Comparison of ENCODE assay signal across 8 mouse cellular contexts in the genomic region with DNA sequence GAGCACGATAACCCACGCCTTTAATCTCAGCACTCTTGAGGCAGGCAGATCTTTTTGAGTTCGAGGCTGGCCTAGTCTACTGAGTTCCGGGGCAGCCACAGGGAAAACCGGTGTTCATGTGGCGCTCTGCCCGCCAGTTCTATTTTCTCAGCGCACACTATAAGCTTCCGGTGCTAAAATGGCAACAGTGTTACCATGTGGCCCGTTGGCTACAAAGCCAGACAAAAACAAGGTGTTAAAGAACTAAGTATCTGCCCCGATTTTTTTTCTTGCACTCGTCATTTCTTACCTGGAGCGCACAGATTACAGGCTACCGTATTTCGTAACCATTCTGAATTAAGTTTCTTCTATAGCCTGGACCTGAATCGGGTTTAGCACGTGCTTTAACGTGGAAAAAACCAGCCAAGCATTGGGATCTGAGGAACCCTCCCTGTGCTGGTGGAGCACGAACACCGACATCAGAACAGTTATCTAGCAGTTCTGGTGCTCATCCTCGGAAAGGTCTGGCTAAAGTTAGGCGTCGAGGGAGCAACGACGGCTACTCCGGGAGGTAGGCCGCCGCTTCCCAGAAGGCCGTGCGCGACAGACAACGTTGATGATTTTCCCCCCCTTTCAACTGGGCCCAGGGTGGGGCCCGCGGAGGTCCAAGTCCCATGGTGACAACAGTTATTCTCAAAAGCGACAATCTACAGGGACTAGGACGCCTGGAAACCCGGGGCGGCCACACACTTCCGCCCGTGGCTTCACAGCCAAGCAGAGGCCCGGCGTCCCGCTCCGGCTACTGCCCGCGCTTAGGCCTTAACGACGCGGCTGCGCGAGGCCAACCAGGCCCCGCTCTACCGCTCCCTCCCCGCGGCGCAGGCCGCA. TPM values are rescaled to one million over a fixed set of nuclear protein-coding genes. Genes with fewer than 3 reads are reported as not detected.
DNase-seq lines count a peak whose midpoint lies in the region; ATAC-seq and TF ChIP-seq lines count a peak whose summit lies in the region.

No protein-coding gene starts in this region.

- TF ChIP-seq EP300 in heart, postnatal 0 days (IDR thresholded peaks at IDR 0.05; ENCODE audit: low read depth): no peak
- TF ChIP-seq EP300 in stomach, postnatal 0 days (optimal IDR thresholded peaks at IDR 0.05): no peak

- no peaks in the 10 kb centered on the region for H3K27me3 ChIP-seq in heart, postnatal 0 days (ENCODE audit: control insufficient read depth, insufficient read depth, low read length)
- no peaks in the 10 kb centered on the region for H3K27me3 ChIP-seq in stomach, postnatal 0 days (ENCODE audit: control insufficient read depth, insufficient read depth, low read length)

- peak overlapping the region; percentile 91 for H3K4me3 ChIP-seq in heart, postnatal 0 days (ENCODE audit: low read depth, low read length)
- peak overlapping the region; percentile 97 for H3K4me3 ChIP-seq in stomach, postnatal 0 days (ENCODE audit: low read depth, low read length)

- H3K4me1 ChIP-seq in heart, postnatal 0 days (ENCODE audit: control insufficient read depth, insufficient read depth): peaks cover 14% of the 10 kb centered on the region; the same call in 1 of the 2 replicates
- H3K4me1 ChIP-seq in stomach, postnatal 0 days (replicated peaks; ENCODE audit: control insufficient read depth, insufficient read depth): no peaks in the 10 kb centered on the region

- peak; percentile 50 for ATAC-seq in frontal cortex, adult (ENCODE audit: low TSS enrichment)
- ATAC-seq in common myeloid progenitor, adult 5-6 weeks (replicated peaks; ENCODE audit: low read depth, poor library complexity, severe bottlenecking): peak; percentile 33
- peak; percentile 57 for ATAC-seq in heart, postnatal 0 days (ENCODE audit: insufficient read depth, low read depth)
- peak; percentile 24 for ATAC-seq in megakaryocyte-erythroid progenitor cell, adult 5-6 weeks (replicated peaks; ENCODE audit: low FRiP score, low TSS enrichment, poor library complexity, severe bottlenecking)
- ATAC-seq in stomach, postnatal 0 days (ENCODE audit: low FRiP score, low TSS enrichment): peak; percentile 61

- no peak for TF ChIP-seq CTCF in heart, postnatal 0 days (IDR thresholded peaks at IDR 0.05; ENCODE audit: low read depth)
- no peak for TF ChIP-seq CTCF in stomach, postnatal 0 days (IDR thresholded peaks at IDR 0.05; ENCODE audit: low read depth)

- peak overlapping the region; percentile 97 for H3K9ac ChIP-seq in heart, postnatal 0 days (replicated peaks; ENCODE audit: low read depth, low read length)
- peak overlapping the region; percentile 99 for H3K9ac ChIP-seq in stomach, postnatal 0 days (ENCODE audit: low read length)

- intact Hi-C loops in left cerebral cortex, postnatal 14 days (cut with DNase I): no loop called here

- no peaks in the 10 kb centered on the region for H3K9me3 ChIP-seq in heart, postnatal 0 days (replicated peaks; ENCODE audit: control insufficient read depth, low read length)
- H3K9me3 ChIP-seq in stomach, postnatal 0 days (ENCODE audit: control insufficient read depth, low read length): no peaks in the 10 kb centered on the region

- DNase-seq in frontal cortex, postnatal 14 days (ENCODE audit: low spot score in 2 of 2): no peak
- DNase-seq in CD4-positive, CD25-positive, alpha-beta regulatory T cell, adult 2 months (ENCODE audit: low read depth, low spot score): peak; percentile 77
- peak; percentile 64 for DNase-seq in heart, postnatal 0 days (ENCODE audit: low spot score)
- peak; percentile 45 to 48 for DNase-seq in left cerebral cortex, postnatal 14 days (ENCODE audit: low spot score in 2 of 2)
- DNase-seq in stomach, postnatal 0 days (ENCODE audit: low spot score): peak; percentile 73

- H3K27ac ChIP-seq in heart, postnatal 0 days (ENCODE audit: low read depth): peak overlapping the region; percentile 99
- peak overlapping the region; percentile 99 for H3K27ac ChIP-seq in stomach, postnatal 0 days (replicated peaks)

- H3K4me2 ChIP-seq in heart, postnatal 0 days (ENCODE audit: low read depth, low read length): peak overlapping the region; percentile 74
- H3K4me2 ChIP-seq in stomach, postnatal 0 days (replicated peaks; ENCODE audit: low read depth): peak overlapping the region; percentile 67

- WGBS in heart, postnatal 0 days: under 1% methylated on average over 57 of the region's 57 CpGs
- under 1% methylated on average over 57 of the region's 57 CpGs for WGBS in stomach, postnatal 0 days

- H3K36me3 ChIP-seq in heart, postnatal 0 days (replicated peaks; ENCODE audit: control insufficient read depth, insufficient read depth, low read length): peaks cover 42% of the 10 kb centered on the region
- H3K36me3 ChIP-seq in stomach, postnatal 0 days (ENCODE audit: control insufficient read depth, insufficient read depth, low read length): peaks cover 13% of the 10 kb centered on the region

RNA-seq across cellular contexts. Expression of a gene that starts 0.8 kb away (rescaled TPM):
- 567 and 596 TPM in 2 replicates for total RNA-seq in common myeloid progenitor, adult 5-6 weeks (2017)
- 69.0 and 89.9 TPM in 2 replicates for total RNA-seq in heart, postnatal 0 days (2014; rRNA removed; ENCODE audit: low replicate concordance)
- polyA plus RNA-seq in heart, postnatal 0 days (2015; fragmentation: Nextera tagmentation; extraction: Ambion mirVana): 93.5 and 100 TPM in 2 replicates
- 100 to 1,000 TPM; 178 to 201 TPM for total RNA-seq in left cerebral cortex, postnatal 14 days (2021)
- total RNA-seq in megakaryocyte-erythroid progenitor cell, adult 5-6 weeks (2014; fragmentation: Nextera tagmentation): 456 and 583 TPM in 2 replicates
- total RNA-seq in megakaryocyte-erythroid progenitor cell, adult 5-6 weeks (2017): 804 and 881 TPM in 2 replicates
- polyA plus RNA-seq in stomach, postnatal 0 days (2015; fragmentation: Nextera tagmentation; extraction: Ambion mirVana): 99.8 and 106 TPM in 2 replicates

RNA-seq across cellular contexts. Expression of a gene that starts 17.1 kb away (rescaled TPM):
- not detected in 2 replicates for total RNA-seq in common myeloid progenitor, adult 5-6 weeks (2017)
- total RNA-seq in heart, postnatal 0 days (2014; rRNA removed; ENCODE audit: low replicate concordance): 0.15 and 1.0 TPM in 2 replicates
- polyA plus RNA-seq in heart, postnatal 0 days (2015; fragmentation: Nextera tagmentation; extraction: Ambion mirVana): 0.36 and 0.70 TPM in 2 replicates
- under 1 TPM in 1 of 2 experiments, not detected in 1; 0.26 TPM for total RNA-seq in left cerebral cortex, postnatal 14 days (2021)
- total RNA-seq in megakaryocyte-erythroid progenitor cell, adult 5-6 weeks (2014; fragmentation: Nextera tagmentation): not detected in 2 replicates
- total RNA-seq in megakaryocyte-erythroid progenitor cell, adult 5-6 weeks (2017): not detected in 2 replicates
- 0.10 and 0.16 TPM in 2 replicates for polyA plus RNA-seq in stomach, postnatal 0 days (2015; fragmentation: Nextera tagmentation; extraction: Ambion mirVana)

RNA-seq across cellular contexts. Expression of a gene that starts 23.6 kb away (rescaled TPM):
- total RNA-seq in common myeloid progenitor, adult 5-6 weeks (2017): 0.15 and 0.55 TPM in 2 replicates
- total RNA-seq in heart, postnatal 0 days (2014; rRNA removed; ENCODE audit: low replicate concordance): not detected in 2 replicates
- not detected in 2 replicates for polyA plus RNA-seq in heart, postnatal 0 days (2015; fragmentation: Nextera tagmentation; extraction: Ambion mirVana)
- total RNA-seq in left cerebral cortex, postnatal 14 days (2021): 1 to 10 TPM; 1.1 to 1.4 TPM
- not detected in 2 replicates for total RNA-seq in megakaryocyte-erythroid progenitor cell, adult 5-6 weeks (2014; fragmentation: Nextera tagmentation)
- 0.33 TPM in 1 of 2 replicates, not detected in the other for total RNA-seq in megakaryocyte-erythroid progenitor cell, adult 5-6 weeks (2017)
- polyA plus RNA-seq in stomach, postnatal 0 days (2015; fragmentation: Nextera tagmentation; extraction: Ambion mirVana): 0.46 and 0.79 TPM in 2 replicates

RNA-seq across cellular contexts. Expression of a gene that starts 34.7 kb away (rescaled TPM):
- total RNA-seq in common myeloid progenitor, adult 5-6 weeks (2017): 30.3 and 47.1 TPM in 2 replicates
- total RNA-seq in heart, postnatal 0 days (2014; rRNA removed; ENCODE audit: low replicate concordance): 15.0 and 45.7 TPM in 2 replicates
- 46.4 and 51.4 TPM in 2 replicates for polyA plus RNA-seq in heart, postnatal 0 days (2015; fragmentation: Nextera tagmentation; extraction: Ambion mirVana)
- 10 to 100 TPM; 85.8 to 92.2 TPM for total RNA-seq in left cerebral cortex, postnatal 14 days (2021)
- 261 and 281 TPM in 2 replicates for total RNA-seq in megakaryocyte-erythroid progenitor cell, adult 5-6 weeks (2014; fragmentation: Nextera tagmentation)
- 31.8 and 77.4 TPM in 2 replicates for total RNA-seq in megakaryocyte-erythroid progenitor cell, adult 5-6 weeks (2017)
- 109 and 113 TPM in 2 replicates for polyA plus RNA-seq in stomach, postnatal 0 days (2015; fragmentation: Nextera tagmentation; extraction: Ambion mirVana)

Comparison
In these comparisons a context has a peak if more than half of its experiments do, and no peak if none do; other contexts are left out.
1. DNase-seq: peak in CD4-positive, CD25-positive, alpha-beta regulatory T cell, adult 2 months (single experiment), heart, postnatal 0 days (single experiment), left cerebral cortex, postnatal 14 days (2 of 2) and stomach, postnatal 0 days (single experiment); none in frontal cortex, postnatal 14 days (0 of 2).
2. Peak in every context shown above with its lines, with median percentiles within 50 percentile points of each other: ATAC-seq.